Mouse (Mus musculus) forebrain, embryonic 13.5 days (tissue): ENCODE measurements around the gene Spns3. TPM values are rescaled to one million over a fixed set of nuclear protein-coding genes. Genes with fewer than 3 reads are reported as not detected.

ENCODE experiments used
- ATAC-seq: fragments of 200-750 bp; cut with Nextera tagmentation; 2 replicates; pipeline ENCODE4 v1.8.0; 2017
- H3K27ac ChIP-seq: fragments of 300-500 bp; sonication (generic); 2 replicates; pipeline ENCODE4 v1.5.1; 2015; ENCODE audit warnings: inconsistent platforms, mild to moderate bottlenecking, moderate library complexity
- H3K27me3 ChIP-seq: fragments of 300-500 bp; sonication (generic); 2 replicates; pipeline ENCODE4 v1.6.1; 2015; ENCODE audit warnings: mild to moderate bottlenecking, inconsistent platforms
- H3K36me3 ChIP-seq: fragments of 300-500 bp; sonication (generic); 2 replicates; pipeline ENCODE4 v1.6.1; 2015; ENCODE audit warnings: mild to moderate bottlenecking, inconsistent platforms; ENCODE audit not compliant: poor library complexity, severe bottlenecking
- H3K4me1 ChIP-seq: fragments of 300-500 bp; sonication (generic); 2 replicates; pipeline ENCODE4 v1.6.1; 2015; ENCODE audit warnings: inconsistent platforms
- H3K4me2 ChIP-seq: fragments of 300-500 bp; sonication (generic); 2 replicates; pipeline ENCODE4 v1.6.1; 2015; ENCODE audit warnings: inconsistent platforms, mild to moderate bottlenecking, moderate library complexity
- H3K4me3 ChIP-seq: fragments of 300-500 bp; sonication (generic); 2 replicates; pipeline ENCODE4 v1.5.1; 2015; ENCODE audit warnings: mild to moderate bottlenecking, inconsistent platforms
- H3K9ac ChIP-seq: fragments of 300-500 bp; sonication (generic); 2 replicates; pipeline ENCODE4 v1.6.1; 2015; ENCODE audit warnings: mild to moderate bottlenecking, inconsistent platforms
- H3K9me3 ChIP-seq: fragments of 300-500 bp; sonication (generic); replicated peaks from 2 replicates; pipeline ENCODE4 v1.6.1; 2016; ENCODE audit warnings: inconsistent platforms
- WGBS: fragments of 180-500 bp; shearing (Covaris S2); methylation state at CpG from one replicate; pipeline ENCODE4 v1.1.7; 2015; 5-methylcytosine and 5-hydroxymethylcytosine counted together
- polyA plus RNA-seq: library from polyadenylated mRNA; unstranded; fragments of >200 nt; fragmentation: Nextera tagmentation; extraction: Ambion mirVana; gene quantifications from 2 replicates; pipeline ENCODE4 v1.2.1, GENCODE M21; 2015

Spns3 gene
- polyA plus RNA-seq, 1 experiment from 2014 or later: not detected

DNA sequence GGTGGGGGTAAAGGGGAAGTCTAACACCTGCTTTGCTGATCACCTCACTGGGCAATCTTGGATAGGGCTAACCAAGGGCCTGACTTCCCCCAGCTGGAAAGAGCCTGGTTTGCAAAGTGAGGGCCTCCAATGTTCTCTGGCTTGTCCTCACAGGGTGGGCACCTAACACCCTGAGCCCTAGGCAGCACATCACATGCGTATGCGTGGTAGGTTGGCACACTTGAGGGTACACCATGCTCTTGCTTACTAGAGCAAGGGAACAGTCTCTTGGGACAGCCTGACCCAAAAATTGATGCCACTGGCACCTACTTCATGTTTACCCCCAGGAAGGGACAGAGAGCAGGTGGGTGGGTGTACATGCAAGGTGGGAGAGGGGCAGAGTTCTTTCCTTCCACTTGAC, 62.6 kb downstream of the Spns3 start:
- Histone ChIP-seq H3K9ac (no peak overlapping the region; the same call in 1 of the 2 replicates), H3K4me1 (peaks cover 37% of the 10 kb centered on the region), H3K27me3 (peaks cover 37% of the 10 kb centered on the region), H3K4me3 (peak overlapping the region; percentile 64), H3K9me3 (no peaks in the 10 kb centered on the region), H3K4me2 (peak overlapping the region; percentile 89), H3K36me3 (no peaks in the 10 kb centered on the region), H3K27ac (no peak overlapping the region)
- no peak for ATAC-seq
- 98% methylated on average over 2 of the region's 2 CpGs for WGBS

DNA sequence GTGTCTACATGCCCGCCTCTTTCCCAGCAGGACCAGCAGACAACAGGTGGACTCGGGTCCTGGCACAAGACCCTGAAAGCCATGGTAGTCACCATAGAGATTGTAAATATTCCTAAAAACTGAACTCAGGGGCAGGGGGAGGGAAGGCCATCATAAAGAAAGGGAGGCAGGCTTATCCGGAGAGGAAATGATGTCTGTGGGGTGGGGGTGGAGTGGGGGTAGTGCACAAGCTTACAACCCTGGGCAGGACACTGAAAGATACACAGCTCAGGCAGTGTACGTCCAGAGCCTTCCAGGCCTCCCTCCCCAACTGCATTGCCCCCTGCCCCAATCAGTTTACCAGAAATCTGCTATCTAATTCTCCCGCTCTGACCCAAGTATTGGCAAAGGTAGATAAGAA, 63.1 kb downstream of the Spns3 start:
- Histone ChIP-seq H3K4me3 (peak overlapping the region; percentile 64; the same call in 1 of the 2 replicates), H3K4me1 (peaks cover 37% of the 10 kb centered on the region), H3K4me2 (peak overlapping the region; percentile 89), H3K9me3 (no peaks in the 10 kb centered on the region), H3K36me3 (no peaks in the 10 kb centered on the region), H3K9ac (no peak overlapping the region), H3K27ac (no peak overlapping the region), H3K27me3 (peaks cover 33% of the 10 kb centered on the region)
- ATAC-seq: no peak
- WGBS: 64% methylated on average over 5 of the region's 5 CpGs

DNA sequence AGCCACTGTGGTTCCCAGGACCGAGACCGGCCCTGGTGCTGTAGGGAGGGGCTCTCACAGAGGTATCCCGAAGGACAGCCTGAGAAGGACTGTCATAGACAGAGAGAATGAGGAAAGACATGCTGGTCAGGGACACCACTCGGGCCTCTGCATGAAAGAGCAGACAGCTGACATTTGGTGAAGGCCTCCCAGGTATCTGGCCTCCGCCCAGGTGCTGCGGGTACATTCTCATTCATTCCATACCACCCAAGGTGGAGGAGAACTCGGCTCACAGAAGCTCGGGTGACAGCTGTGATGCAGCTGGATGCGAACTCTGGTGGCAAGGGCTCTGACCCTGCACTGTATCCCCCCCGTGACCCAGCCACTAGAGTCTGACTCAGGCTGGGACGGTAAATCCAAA, 64.3 kb downstream of the Spns3 start:
- 70% methylated on average over 11 of the region's 11 CpGs for WGBS
- no peaks in the 10 kb centered on the region for H3K9me3 ChIP-seq
- no peak overlapping the region for H3K9ac ChIP-seq
- no peaks in the 10 kb centered on the region for H3K36me3 ChIP-seq
- no peak overlapping the region for H3K4me3 ChIP-seq
- H3K27me3 ChIP-seq: peaks cover 30% of the 10 kb centered on the region
- H3K27ac ChIP-seq: no peak overlapping the region
- peaks cover 37% of the 10 kb centered on the region for H3K4me1 ChIP-seq
- H3K4me2 ChIP-seq: no peak overlapping the region
- ATAC-seq: no peak

DNA sequence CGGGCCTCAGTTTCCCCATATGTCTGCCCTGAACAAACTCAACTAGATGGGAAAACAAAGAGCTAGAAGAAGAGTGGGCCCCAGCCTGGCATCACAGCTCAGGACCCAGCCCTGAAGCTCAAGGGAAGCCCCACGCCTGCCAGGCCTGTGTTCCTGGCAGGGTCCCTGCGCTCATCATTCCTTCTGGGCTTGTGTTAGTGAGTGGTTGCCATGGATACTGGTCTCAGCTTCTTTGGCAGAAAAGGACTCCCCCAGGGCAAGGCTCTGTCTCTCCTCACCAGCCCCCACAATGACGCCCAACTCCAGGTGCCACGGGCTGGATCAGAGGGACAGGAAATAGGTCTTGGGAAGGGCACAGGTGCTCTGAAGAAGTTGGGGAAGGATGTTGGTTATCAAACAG, 65.1 kb downstream of the Spns3 start:
- Histone ChIP-seq H3K36me3 (no peaks in the 10 kb centered on the region), H3K9me3 (no peaks in the 10 kb centered on the region), H3K27me3 (peaks cover 25% of the 10 kb centered on the region), H3K4me2 (no peak overlapping the region), H3K4me3 (no peak overlapping the region), H3K4me1 (peaks cover 37% of the 10 kb centered on the region), H3K27ac (peak overlapping the region; percentile 40; the same call in 1 of the 2 replicates), H3K9ac (no peak overlapping the region)
- WGBS: 44% methylated on average over 5 of the region's 5 CpGs
- ATAC-seq: no peak

DNA sequence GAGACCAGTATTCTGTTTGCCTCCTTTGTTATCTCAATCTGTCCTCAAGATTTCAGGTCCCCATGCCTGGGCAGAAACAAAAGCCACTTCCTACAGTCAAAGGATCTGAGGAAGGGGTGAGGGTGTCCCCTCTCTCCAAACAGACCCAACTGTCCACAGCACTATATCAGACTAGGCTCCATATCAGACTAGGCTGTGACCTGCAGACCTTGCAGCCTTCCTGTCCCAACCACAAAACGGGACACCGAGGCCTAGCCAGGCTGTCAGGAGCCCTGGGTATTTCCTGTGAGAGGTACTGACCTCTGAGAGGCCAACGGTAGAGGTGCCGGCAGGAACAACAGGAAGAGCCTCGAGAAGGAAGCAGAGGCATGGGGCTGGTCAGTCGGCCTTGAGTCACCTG, 65.8 kb downstream of the Spns3 start:
- ATAC-seq: no peak
- no peak overlapping the region for H3K9ac ChIP-seq
- H3K9me3 ChIP-seq: no peaks in the 10 kb centered on the region
- no peak overlapping the region for H3K27ac ChIP-seq
- H3K4me2 ChIP-seq: no peak overlapping the region
- no peaks in the 10 kb centered on the region for H3K36me3 ChIP-seq
- H3K4me3 ChIP-seq: no peak overlapping the region
- peaks cover 25% of the 10 kb centered on the region for H3K27me3 ChIP-seq
- peaks cover 34% of the 10 kb centered on the region for H3K4me1 ChIP-seq
- WGBS: 73% methylated on average over 6 of the region's 6 CpGs

DNA sequence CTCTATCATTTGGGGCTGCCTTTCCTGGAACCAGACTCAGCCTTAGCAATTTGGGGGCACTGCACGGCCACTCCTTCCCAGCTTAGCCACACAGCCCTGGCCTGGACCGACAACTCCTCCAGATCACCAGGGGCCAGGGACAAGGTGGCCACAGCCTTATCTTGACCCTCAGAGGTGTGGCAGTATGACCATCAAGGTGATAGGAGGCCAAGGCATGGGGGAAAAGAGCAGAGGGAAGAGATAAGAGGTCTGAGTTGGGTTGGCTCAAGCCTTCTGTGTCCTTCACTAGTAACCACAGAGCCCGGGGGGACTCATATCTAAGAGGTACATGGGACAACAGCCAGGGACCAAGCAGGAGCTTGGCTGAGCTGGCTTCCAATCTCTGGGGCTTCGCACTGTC, 68.4 kb downstream of the Spns3 start:
- no peak for ATAC-seq
- peaks cover 13% of the 10 kb centered on the region for H3K4me1 ChIP-seq
- no peaks in the 10 kb centered on the region for H3K9me3 ChIP-seq
- no peak overlapping the region for H3K4me2 ChIP-seq
- WGBS: 86% methylated on average over 4 of the region's 4 CpGs
- no peak overlapping the region for H3K27ac ChIP-seq
- H3K4me3 ChIP-seq: no peak overlapping the region
- no peak overlapping the region for H3K9ac ChIP-seq
- H3K36me3 ChIP-seq: no peaks in the 10 kb centered on the region
- H3K27me3 ChIP-seq: peaks cover 1% of the 10 kb centered on the region; the same call in 1 of the 2 replicates

DNA sequence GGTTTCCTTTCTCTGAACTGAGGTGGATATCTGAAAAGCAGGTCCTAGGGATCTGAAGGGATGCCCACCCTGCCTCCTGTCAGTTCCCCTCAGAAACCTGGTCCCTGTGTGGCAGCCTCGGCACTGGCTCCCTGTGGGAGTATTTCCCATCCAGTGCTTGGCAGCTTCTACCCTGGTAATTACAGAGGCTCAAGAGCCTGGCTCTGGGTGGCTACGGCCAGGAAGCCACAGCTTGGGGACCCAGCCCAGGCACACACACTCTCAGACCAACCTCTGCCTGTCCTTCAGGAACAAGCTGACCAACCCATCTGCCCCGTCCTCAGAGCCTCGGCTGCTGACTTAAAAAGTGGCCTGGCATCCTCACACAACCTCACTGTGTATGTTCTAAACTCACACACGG, 69.0 kb downstream of the Spns3 start:
- Histone ChIP-seq H3K4me3 (no peak overlapping the region), H3K27me3 (no peaks in the 10 kb centered on the region), H3K9me3 (no peaks in the 10 kb centered on the region), H3K36me3 (no peaks in the 10 kb centered on the region), H3K4me1 (peaks cover 12% of the 10 kb centered on the region), H3K9ac (no peak overlapping the region), H3K4me2 (no peak overlapping the region), H3K27ac (no peak overlapping the region)
- ATAC-seq: no peak
- WGBS: 78% methylated on average over 5 of the region's 5 CpGs

DNA sequence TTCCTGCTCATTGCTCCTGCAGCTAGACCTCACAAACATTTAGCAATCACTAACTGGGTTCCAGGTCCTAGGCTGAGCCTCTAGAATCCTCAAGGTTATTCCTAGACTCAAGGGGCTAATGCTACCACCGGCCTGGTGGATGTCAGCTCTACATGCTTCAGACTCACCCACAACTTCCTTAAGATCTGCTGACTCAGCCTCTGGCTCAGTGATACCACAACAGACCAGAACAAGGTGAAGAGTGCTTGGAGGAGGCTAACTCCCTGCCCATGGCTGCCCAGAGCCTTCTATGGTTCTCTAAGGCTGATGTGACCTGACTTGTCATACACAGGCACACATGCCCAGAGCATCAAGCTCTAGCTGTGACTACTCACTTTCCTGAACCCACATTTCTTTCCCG, 70.8 kb downstream of the Spns3 start:
- no peak overlapping the region for H3K27ac ChIP-seq
- ATAC-seq: no peak
- H3K9me3 ChIP-seq: no peaks in the 10 kb centered on the region
- no peak overlapping the region for H3K4me3 ChIP-seq
- H3K36me3 ChIP-seq: no peaks in the 10 kb centered on the region
- no peaks in the 10 kb centered on the region for H3K4me1 ChIP-seq
- H3K4me2 ChIP-seq: no peak overlapping the region
- no peak overlapping the region for H3K9ac ChIP-seq
- 87% methylated on average over 2 of the region's 2 CpGs for WGBS
- H3K27me3 ChIP-seq: no peaks in the 10 kb centered on the region

DNA sequence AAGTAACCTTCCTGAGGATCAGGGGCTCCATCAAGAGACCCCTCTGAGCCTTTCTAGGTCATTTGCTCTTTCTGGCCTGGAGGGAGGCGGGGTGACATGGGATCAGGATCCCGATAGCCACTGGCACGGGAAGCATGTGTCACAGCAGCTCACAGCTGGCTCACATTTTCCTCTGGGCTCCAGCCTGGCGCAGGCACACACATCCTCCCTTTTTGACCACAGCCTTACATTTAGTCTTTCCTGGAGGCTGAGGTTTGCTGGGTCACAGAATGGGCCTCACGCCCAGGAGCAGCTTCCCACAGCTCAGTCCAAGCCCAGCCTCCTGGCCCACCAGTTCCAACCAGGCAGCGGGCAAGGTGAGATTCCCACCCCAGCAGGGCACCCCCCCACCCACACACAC, 72.1 kb downstream of the Spns3 start:
- H3K4me1 ChIP-seq: no peaks in the 10 kb centered on the region
- no peaks in the 10 kb centered on the region; the same call in 1 of the 2 replicates for H3K36me3 ChIP-seq
- no peak overlapping the region for H3K27ac ChIP-seq
- H3K9ac ChIP-seq: no peak overlapping the region
- no peak overlapping the region for H3K4me2 ChIP-seq
- 83% methylated on average over 5 of the region's 6 CpGs for WGBS
- no peak overlapping the region for H3K4me3 ChIP-seq
- no peak for ATAC-seq
- no peaks in the 10 kb centered on the region for H3K9me3 ChIP-seq
- H3K27me3 ChIP-seq: no peaks in the 10 kb centered on the region

DNA sequence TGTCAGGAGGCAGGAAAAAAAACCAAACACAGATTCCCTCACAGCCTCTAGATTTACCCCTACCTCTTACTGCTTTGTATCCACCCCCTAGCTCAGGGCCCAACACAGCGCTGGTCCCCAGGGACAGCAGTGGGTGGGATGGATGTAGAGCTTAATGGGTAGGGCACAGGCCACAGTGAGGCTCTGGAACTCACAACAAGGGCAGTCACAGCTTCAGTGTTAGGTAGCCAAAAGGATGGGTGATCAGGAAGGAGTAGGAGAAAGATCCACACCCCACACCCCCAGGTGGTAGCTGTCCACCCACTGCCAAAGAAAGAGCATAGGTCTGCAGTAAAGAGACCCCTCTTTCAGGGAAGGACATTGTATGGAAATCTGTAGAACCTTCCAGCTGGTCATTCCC, 72.7 kb downstream of the Spns3 start:
- ATAC-seq: no peak
- Histone ChIP-seq H3K27ac (no peak overlapping the region), H3K9ac (no peak overlapping the region), H3K4me2 (no peak overlapping the region), H3K9me3 (no peaks in the 10 kb centered on the region), H3K4me1 (no peaks in the 10 kb centered on the region), H3K27me3 (no peaks in the 10 kb centered on the region), H3K4me3 (no peak overlapping the region), H3K36me3 (no peaks in the 10 kb centered on the region; the same call in 1 of the 2 replicates)
- WGBS: 89% methylated on average over 1 of the region's 1 CpGs

DNA sequence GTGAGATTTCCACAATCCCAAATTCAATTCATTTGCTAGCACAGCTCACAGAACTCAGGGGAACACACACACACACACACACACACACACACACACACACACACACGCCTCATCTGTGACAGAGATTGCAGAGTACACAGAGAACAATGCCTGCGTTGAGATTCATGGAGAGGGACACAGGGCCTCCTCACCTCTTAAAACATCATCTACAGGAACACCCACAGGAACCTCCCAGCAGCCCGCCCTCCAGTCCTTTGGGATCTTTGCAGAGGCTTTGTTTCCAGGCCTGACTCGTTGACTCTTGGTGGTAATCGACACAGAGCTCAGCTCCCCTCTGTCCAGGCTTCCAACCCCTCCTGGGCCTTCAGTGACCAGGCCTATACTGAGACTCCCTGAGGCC, 73.1 kb downstream of the Spns3 start:
- Histone ChIP-seq H3K27me3 (no peaks in the 10 kb centered on the region), H3K36me3 (peaks cover 3% of the 10 kb centered on the region; the same call in 1 of the 2 replicates), H3K4me2 (no peak overlapping the region), H3K4me3 (no peak overlapping the region), H3K4me1 (no peaks in the 10 kb centered on the region), H3K9ac (no peak overlapping the region), H3K27ac (no peak overlapping the region), H3K9me3 (no peaks in the 10 kb centered on the region)
- ATAC-seq: no peak
- WGBS: 42% methylated on average over 5 of the region's 5 CpGs

DNA sequence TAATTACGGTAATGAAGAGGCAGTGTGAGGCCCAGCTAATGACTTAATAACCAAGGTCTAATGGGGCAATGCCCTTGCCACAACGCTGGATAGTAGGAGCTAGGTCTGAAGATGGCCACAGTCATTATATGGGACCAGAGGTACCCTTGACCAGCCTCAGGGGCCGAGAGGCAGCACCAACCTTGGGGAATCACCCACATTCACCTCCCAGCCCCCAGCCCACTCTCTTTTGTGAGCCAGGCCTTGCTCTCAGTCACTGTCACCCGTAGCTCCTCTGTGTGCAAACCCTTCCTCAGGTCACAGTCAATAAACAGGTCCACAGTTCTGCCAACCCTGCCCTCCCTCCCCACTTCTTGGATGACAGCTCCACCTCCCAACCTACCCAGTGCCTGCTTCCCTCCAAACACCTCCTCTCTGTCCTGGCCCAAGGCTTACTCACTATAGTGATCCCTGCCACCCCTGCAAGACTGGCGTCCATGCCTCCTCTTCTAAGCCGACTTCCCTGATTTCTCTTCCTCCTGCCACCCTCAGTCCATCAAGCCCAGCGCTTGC, 74.2 kb downstream of the Spns3 start:
- H3K9ac ChIP-seq: no peak overlapping the region
- no peaks in the 10 kb centered on the region for H3K9me3 ChIP-seq
- H3K4me2 ChIP-seq: no peak overlapping the region
- WGBS: 84% methylated on average over 7 of the region's 7 CpGs
- no peaks in the 10 kb centered on the region for H3K4me1 ChIP-seq
- H3K4me3 ChIP-seq: no peak overlapping the region
- H3K27me3 ChIP-seq: no peaks in the 10 kb centered on the region
- no peak overlapping the region for H3K27ac ChIP-seq
- ATAC-seq: no peak
- H3K36me3 ChIP-seq: peaks cover 4% of the 10 kb centered on the region; the same call in 1 of the 2 replicates

DNA sequence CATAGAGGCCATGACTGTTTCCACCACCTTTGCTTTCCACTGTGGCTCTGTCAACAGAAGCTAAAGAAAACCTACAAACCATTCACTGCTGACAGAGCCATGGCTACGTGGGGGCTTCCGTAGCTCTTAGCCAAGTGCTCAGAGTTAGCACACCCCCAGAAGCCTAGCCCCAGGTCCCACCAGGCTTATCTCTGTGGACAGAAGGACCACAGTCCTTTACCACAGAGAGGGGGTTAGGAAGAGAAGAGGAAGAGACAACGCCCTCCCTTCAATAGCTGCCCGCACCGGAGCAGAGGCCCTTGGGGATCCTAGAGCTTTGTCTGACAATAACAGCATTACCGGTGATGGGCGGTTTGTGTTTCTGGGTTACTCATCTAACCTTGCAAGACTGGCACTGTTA, 74.9 kb downstream of the Spns3 start:
- ATAC-seq: no peak
- Histone ChIP-seq H3K36me3 (peaks cover 4% of the 10 kb centered on the region; the same call in 1 of the 2 replicates), H3K27ac (no peak overlapping the region), H3K27me3 (no peaks in the 10 kb centered on the region), H3K9me3 (no peaks in the 10 kb centered on the region), H3K4me3 (no peak overlapping the region), H3K4me2 (no peak overlapping the region), H3K9ac (no peak overlapping the region), H3K4me1 (no peaks in the 10 kb centered on the region)
- WGBS: 90% methylated on average over 7 of the region's 7 CpGs
